Mouse (Mus musculus) hindbrain, postnatal 0 days (tissue): Measurements from ENCODE around the gene Rsph14. TPM values are rescaled to one million over a fixed set of nuclear protein-coding genes. Genes with fewer than 3 reads are reported as not detected.

ENCODE experiments used
- ATAC-seq: fragments of 200-750 bp; cut with Nextera tagmentation; 2 replicates; pipeline ENCODE4 v1.8.0; 2017; ENCODE audit warnings: mild to moderate bottlenecking, moderate TSS enrichment, moderate library complexity
- DNase-seq: peaks from one replicate; pipeline ENCODE4 v3.0.0-alpha.2; 2015; ENCODE audit warnings: low spot score
- H3K27ac ChIP-seq: fragments of 300-500 bp; sonication (generic); 2 replicates; pipeline ENCODE4 v1.5.1; 2014; ENCODE audit warnings: mild to moderate bottlenecking
- H3K27me3 ChIP-seq: fragments of 300-500 bp; sonication (generic); 2 replicates; pipeline ENCODE4 v1.6.1; 2014; ENCODE audit warnings: low read length, mixed read lengths; ENCODE audit not compliant: insufficient read depth
- H3K36me3 ChIP-seq: fragments of 300-500 bp; sonication (generic); 2 replicates; pipeline ENCODE4 v1.6.1; 2014; ENCODE audit warnings: low read length, mixed read lengths; ENCODE audit not compliant: insufficient read depth
- H3K4me1 ChIP-seq: fragments of 300-500 bp; sonication (generic); 2 replicates; pipeline ENCODE4 v1.6.1; 2014; ENCODE audit warnings: antibody characterized with exemption, low read length, mixed read lengths; ENCODE audit not compliant: insufficient read depth
- H3K4me2 ChIP-seq: fragments of 300-500 bp; sonication (generic); 2 replicates; pipeline ENCODE4 v1.6.1; 2014; ENCODE audit warnings: low read depth, mild to moderate bottlenecking, low read length, moderate library complexity, mixed read lengths
- H3K4me3 ChIP-seq: fragments of 300-500 bp; sonication (generic); 2 replicates; pipeline ENCODE4 v1.5.1; 2014; ENCODE audit warnings: low read length
- H3K9ac ChIP-seq: fragments of 300-500 bp; sonication (generic); replicated peaks from 2 replicates; pipeline ENCODE4 v1.6.1; 2014; ENCODE audit warnings: mild to moderate bottlenecking, low read length, moderate library complexity, mixed read lengths
- H3K9me3 ChIP-seq: fragments of 300-500 bp; sonication (generic); 2 replicates; pipeline ENCODE4 v1.6.1; 2016; ENCODE audit warnings: low read length, mixed read lengths
- CTCF ChIP-seq: IDR thresholded peaks from 2 replicates; pipeline ENCODE4 v1.5.1; 2016; ENCODE audit warnings: antibody characterized with exemption, control low read depth, low read depth
- WGBS: fragments of 180-500 bp; shearing (Covaris S2); extraction: QIAGEN DNeasy Blood & Tissue Kit; methylation state at CpG from one replicate; pipeline ENCODE4 v1.1.7; 2014; 5-methylcytosine and 5-hydroxymethylcytosine counted together
- polyA plus RNA-seq: library from polyadenylated mRNA; unstranded; fragments of >200 nt; fragmentation: Nextera tagmentation; extraction: Ambion mirVana; gene quantifications from 2 replicates; pipeline ENCODE4 v1.2.1, GENCODE M21; 2015
- total RNA-seq: library from RNA; depleted of rRNA; stranded (reverse); fragments of >200 nt; gene quantifications from 2 replicates; pipeline ENCODE4 v1.2.3, GENCODE M21; 2014

Rsph14 gene
- total and polyA plus RNA-seq, 2 experiments from 2014 or later, result 0.46 to 1.7 TPM

GRCm38 (mm10) chr10:74981159-74981558 is 51.2 kb downstream of the Rsph14 start:
- Histone ChIP-seq H3K9me3 (no peaks in the 10 kb centered on the region), H3K27me3 (no peaks in the 10 kb centered on the region), H3K9ac (no peak overlapping the region), H3K27ac (no peak overlapping the region), H3K36me3 (no peaks in the 10 kb centered on the region), H3K4me1 (no peaks in the 10 kb centered on the region), H3K4me2 (no peak overlapping the region), H3K4me3 (no peak overlapping the region)
- 87% methylated on average over 12 of the region's 12 CpGs for WGBS
- ATAC-seq (no peak), DNase-seq (no peak)
- no peak for TF ChIP-seq CTCF

GRCm38 (mm10) chr10:74978056-74978455 is 54.3 kb downstream of the Rsph14 start:
- DNase-seq (no peak), ATAC-seq (no peak)
- H3K36me3 ChIP-seq, result no peaks in the 10 kb centered on the region
- 81% methylated on average over 4 of the region's 4 CpGs for WGBS
- no peaks in the 10 kb centered on the region for H3K9me3 ChIP-seq
- no peak overlapping the region for H3K4me2 ChIP-seq
- no peaks in the 10 kb centered on the region for H3K27me3 ChIP-seq
- no peak overlapping the region for H3K9ac ChIP-seq
- H3K27ac ChIP-seq, result no peak overlapping the region
- H3K4me1 ChIP-seq, result no peaks in the 10 kb centered on the region
- no peak overlapping the region for H3K4me3 ChIP-seq
- TF ChIP-seq CTCF, result no peak

- TF ChIP-seq CTCF, result no peak
- no peak overlapping the region for H3K9ac ChIP-seq
- 81% methylated on average over 7 of the region's 7 CpGs for WGBS
- H3K36me3 ChIP-seq, result no peaks in the 10 kb centered on the region
- DNase-seq (no peak), ATAC-seq (no peak)
- no peak overlapping the region for H3K27ac ChIP-seq
- no peak overlapping the region for H3K4me2 ChIP-seq
- H3K27me3 ChIP-seq, result no peaks in the 10 kb centered on the region
- H3K4me1 ChIP-seq, result no peaks in the 10 kb centered on the region
- H3K4me3 ChIP-seq, result no peak overlapping the region
- no peaks in the 10 kb centered on the region for H3K9me3 ChIP-seq
Observed at GRCm38 (mm10) chr10:74976429-74976828, 56.0 kb downstream of the Rsph14 start.

- ATAC-seq (no peak), DNase-seq (no peak)
- Histone ChIP-seq H3K9me3 (no peaks in the 10 kb centered on the region), H3K4me2 (no peak overlapping the region), H3K4me1 (no peaks in the 10 kb centered on the region), H3K9ac (no peak overlapping the region), H3K36me3 (no peaks in the 10 kb centered on the region), H3K27me3 (no peaks in the 10 kb centered on the region), H3K27ac (no peak overlapping the region), H3K4me3 (no peak overlapping the region)
- TF ChIP-seq CTCF, result no peak
- WGBS, result 70% methylated on average over 7 of the region's 7 CpGs
Observed at GRCm38 (mm10) chr10:74975626-74976025, 56.8 kb downstream of the Rsph14 start.

GRCm38 (mm10) chr10:74973026-74973425 is 59.4 kb downstream of the Rsph14 start:
- ATAC-seq (no peak), DNase-seq (no peak)
- TF ChIP-seq CTCF, result peak; percentile 30
- no peaks in the 10 kb centered on the region for H3K4me1 ChIP-seq
- H3K4me2 ChIP-seq, result no peak overlapping the region
- 61% methylated on average over 6 of the region's 6 CpGs for WGBS
- no peaks in the 10 kb centered on the region for H3K36me3 ChIP-seq
- H3K9ac ChIP-seq, result no peak overlapping the region
- no peaks in the 10 kb centered on the region for H3K9me3 ChIP-seq
- H3K27me3 ChIP-seq, result no peaks in the 10 kb centered on the region
- H3K27ac ChIP-seq, result no peak overlapping the region
- no peak overlapping the region for H3K4me3 ChIP-seq

GRCm38 (mm10) chr10:74969266-74969665 is 63.1 kb downstream of the Rsph14 start:
- H3K27me3 ChIP-seq, result no peaks in the 10 kb centered on the region; the same call in 1 of the 2 replicates
- H3K9me3 ChIP-seq, result no peaks in the 10 kb centered on the region
- peak overlapping the region; percentile 86 for H3K4me2 ChIP-seq
- H3K4me1 ChIP-seq, result 0 out of 2 replicates have a peak, but pooled peaks cover 3% of the 10 kb centered on the region
- H3K4me3 ChIP-seq, result no peak overlapping the region
- 88% methylated on average over 2 of the region's 2 CpGs for WGBS
- ATAC-seq, result no peak
- TF ChIP-seq CTCF, result no peak
- no peak for DNase-seq
- no peaks in the 10 kb centered on the region for H3K36me3 ChIP-seq
- H3K9ac ChIP-seq, result no peak overlapping the region
- no peak overlapping the region for H3K27ac ChIP-seq

- H3K27me3 ChIP-seq, result no peaks in the 10 kb centered on the region; the same call in 1 of the 2 replicates
- no peak for ATAC-seq
- H3K9me3 ChIP-seq, result no peaks in the 10 kb centered on the region
- 1% methylated on average over 25 of the region's 25 CpGs for WGBS
- 0 out of 2 replicates have a peak, but pooled peaks cover 3% of the 10 kb centered on the region for H3K4me1 ChIP-seq
- H3K4me2 ChIP-seq, result peak overlapping the region; percentile 86
- DNase-seq, result peak; percentile 25
- H3K9ac ChIP-seq, result peak overlapping the region; percentile 69
- H3K4me3 ChIP-seq, result peak overlapping the region; percentile 58
- no peak for TF ChIP-seq CTCF
- no peaks in the 10 kb centered on the region for H3K36me3 ChIP-seq
- H3K27ac ChIP-seq, result peak overlapping the region; percentile 71
Observed at GRCm38 (mm10) chr10:74967651-74968267, 64.6 kb downstream of the Rsph14 start.
